Mouse (Mus musculus) left cerebral cortex, adult 2 months (tissue): Measurements from ENCODE around the gene Bak1. TPM values are rescaled to one million over a fixed set of nuclear protein-coding genes. Genes with fewer than 3 reads are reported as not detected.

Experiments
- DNase-seq, 2 experiments: peaks; one replicate each; pipeline ENCODE4 v3.0.0; 2021 to 2022; ENCODE audit warnings: low spot score in 2 of 2, mixed read lengths in 1 of 2; ENCODE audit errors: extremely low spot score in 1 of 2
- H3K27ac ChIP-seq: fragments of 200-600 bp; 2 replicates; pipeline ENCODE4 v1.8.1; 2022
- H3K4me3 ChIP-seq: fragments of 200-600 bp; 2 replicates; pipeline ENCODE4 v1.8.1; 2022
- CTCF ChIP-seq: fragments of 200-600 bp; IDR thresholded peaks from 2 replicates; pipeline ENCODE4 v1.8.1; 2022; ENCODE audit warnings: antibody characterized with exemption, mild to moderate bottlenecking, moderate library complexity
- intact Hi-C: fragments of 180-260 bp; cut with DNase I; formaldehyde crosslinking; loops from one replicate; pipeline ENCODE4 v1.15.1; 2025
- total RNA-seq, 2 experiments: library from RNA; stranded (reverse); gene quantifications; 2 replicates each; pipeline ENCODE4 v1.2.3; 2021

Gene Bak1
- total RNA-seq, 2 experiments from 2014 or later = 13.0 to 14.0 TPM

- peak overlapping the region; percentile 19; the same call in 1 of the 2 replicates for H3K27ac ChIP-seq
- intact Hi-C loops = no loop called here
- TF ChIP-seq CTCF = no peak
- no peak for DNase-seq
- no peak overlapping the region for H3K4me3 ChIP-seq
These were observed 57.4 kb downstream of the Bak1 start for GRCm38 (mm10) chr17:26971247-26971905.

GRCm38 (mm10) chr17:26970221-26970620, 58.6 kb downstream of the Bak1 start:
- intact Hi-C loops = no loop called here
- TF ChIP-seq CTCF = no peak
- Histone ChIP-seq H3K27ac (peak overlapping the region; percentile 83), H3K4me3 (no peak overlapping the region)
- DNase-seq = no peak

Other genes starting within 250 kb of the Bak1 start
- 10 to 100 TPM; 32.6 to 34.6 TPM for gene Bnip1, start 247.9 kb downstream of the Bak1 start, total RNA-seq
- gene Nkx2-5, start 184.0 kb downstream of the Bak1 start, total RNA-seq = not detected
- 1 to 10 TPM; 3.3 to 4.6 TPM for gene Kifc5b, start 111.9 kb downstream of the Bak1 start, total RNA-seq
- 10 to 100 TPM; 33.8 to 39.5 TPM for gene Phf1, start 96.0 kb downstream of the Bak1 start, total RNA-seq
- 100 to 1,000 TPM; 103 to 110 TPM for gene Cuta, start 89.4 kb downstream of the Bak1 start, total RNA-seq
- 100 to 1,000 TPM; 452 to 471 TPM for gene Syngap1, start 87.8 kb downstream of the Bak1 start, total RNA-seq
- 10 to 100 TPM; 16.3 to 18.3 TPM for gene Zbtb9, start 55.8 kb downstream of the Bak1 start, total RNA-seq
- gene Itpr3, start 28.3 kb upstream of the Bak1 start, total RNA-seq = 1 to 10 TPM; 2.2 to 3.3 TPM
- gene Uqcc2, start 104.9 kb upstream of the Bak1 start, total RNA-seq = 100 to 1,000 TPM; 215 to 245 TPM
- under 1 TPM; 0.38 to 0.47 TPM for gene Ip6k3, start 138.8 kb upstream of the Bak1 start, total RNA-seq
- gene Lemd2, start 175.5 kb upstream of the Bak1 start, total RNA-seq = 10 to 100 TPM; 45.3 to 45.7 TPM